Mouse (Mus musculus) liver, embryonic 12.5 days (tissue): Measurements from ENCODE around the gene Gm8857. TPM values are rescaled to one million over a fixed set of nuclear protein-coding genes. Genes with fewer than 3 reads are reported as not detected.
"Not testable (repeated sequence)": the region's sequence is repeated elsewhere in the genome, so short reads cannot be mapped to it uniquely, and the experiment has no call there.

Experiments
- ATAC-seq: fragments of 200-750 bp; cut with Nextera tagmentation; 2 replicates; pipeline ENCODE4 v1.8.0; 2017; ENCODE audit warnings: moderate number of reproducible peaks, mild to moderate bottlenecking, moderate library complexity
- H3K27ac ChIP-seq: fragments of 300-500 bp; sonication (generic); 2 replicates; pipeline ENCODE4 v1.5.1; 2016; ENCODE audit warnings: mild to moderate bottlenecking
- H3K27me3 ChIP-seq: fragments of 300-500 bp; sonication (generic); replicated peaks from 2 replicates; pipeline ENCODE4 v1.6.1; 2016; ENCODE audit warnings: mild to moderate bottlenecking, moderate library complexity
- H3K36me3 ChIP-seq: fragments of 300-500 bp; sonication (generic); 2 replicates; pipeline ENCODE4 v1.6.1; 2016; ENCODE audit warnings: mild to moderate bottlenecking, moderate library complexity
- H3K4me1 ChIP-seq: fragments of 300-500 bp; sonication (generic); 2 replicates; pipeline ENCODE4 v1.6.1; 2016
- H3K4me2 ChIP-seq: fragments of 300-500 bp; sonication (generic); 2 replicates; pipeline ENCODE4 v1.6.1; 2016; ENCODE audit warnings: mild to moderate bottlenecking, moderate library complexity
- H3K4me3 ChIP-seq: fragments of 300-500 bp; sonication (generic); 2 replicates; pipeline ENCODE4 v1.5.1; 2016; ENCODE audit warnings: mild to moderate bottlenecking, moderate library complexity
- H3K9ac ChIP-seq: fragments of 300-500 bp; sonication (generic); 2 replicates; pipeline ENCODE4 v1.6.1; 2016; ENCODE audit warnings: mild to moderate bottlenecking, moderate library complexity
- H3K9me3 ChIP-seq: fragments of 300-500 bp; sonication (generic); replicated peaks from 2 replicates; pipeline ENCODE4 v1.6.1; 2016; ENCODE audit warnings: mild to moderate bottlenecking, moderate library complexity
- WGBS: fragments of 180-500 bp; shearing (Covaris S2); methylation state at CpG from one replicate; pipeline ENCODE4 v1.1.7; 2016; ENCODE audit not compliant: insufficient replicate concordance; 5-methylcytosine and 5-hydroxymethylcytosine counted together
- polyA plus RNA-seq: library from polyadenylated mRNA; unstranded; fragments of >200 nt; fragmentation: Nextera tagmentation; extraction: Ambion mirVana; gene quantifications from 2 replicates; pipeline ENCODE4 v1.2.1, GENCODE M21; 2016

Gm8857 gene
- polyA plus RNA-seq, result 0.14 TPM in 1 of 2 replicates, not detected in the other

GRCm38 (mm10) chr5:10947505-10947904, at the start of gene Gm8857, which contains the start of gene Gm8871:
Gene Gm8857 (plus strand): TSS chr5:10947807.
Gene Gm8871 (plus strand): TSS chr5:10947805.
- WGBS, result 16% methylated on average over 3 of the region's 3 CpGs
- not testable (repeated sequence) for H3K4me3 ChIP-seq, H3K36me3 ChIP-seq, H3K4me1 ChIP-seq, H3K27me3 ChIP-seq, ATAC-seq, H3K9me3 ChIP-seq, H3K27ac ChIP-seq, H3K4me2 ChIP-seq, H3K9ac ChIP-seq

GRCm38 (mm10) chr5:10953512-10953911, 5.9 kb downstream of the Gm8857 start:
- not testable (repeated sequence) for H3K36me3 ChIP-seq, H3K9ac ChIP-seq, H3K27me3 ChIP-seq, H3K27ac ChIP-seq, H3K4me1 ChIP-seq, H3K9me3 ChIP-seq, H3K4me3 ChIP-seq, H3K4me2 ChIP-seq, ATAC-seq
- WGBS, result 65% methylated on average over 2 of the region's 2 CpGs

GRCm38 (mm10) chr5:10958057-10958456, 10.4 kb downstream of the Gm8857 start:
- H3K4me2 ChIP-seq, H3K9ac ChIP-seq, H3K9me3 ChIP-seq, H3K4me1 ChIP-seq, ATAC-seq, H3K27me3 ChIP-seq, H3K36me3 ChIP-seq, H3K27ac ChIP-seq, H3K4me3 ChIP-seq: not testable (repeated sequence)
- 77% methylated on average over 4 of the region's 8 CpGs for WGBS

Other genes with a start within 250 kb of the Gm8857 start
- not detected in 2 replicates for gene Gm8871, start within 50 bp of the Gm8857 start, polyA plus RNA-seq
- not detected in 2 replicates for gene Gm8879, start 179.8 kb downstream of the Gm8857 start, polyA plus RNA-seq
- not detected in 2 replicates for gene Gm5861, start 235.3 kb downstream of the Gm8857 start, polyA plus RNA-seq